Mouse (Mus musculus) midbrain, postnatal 0 days (tissue): Measurements from ENCODE around the gene Gm21969. TPM values are rescaled to one million over a fixed set of nuclear protein-coding genes. Genes with fewer than 3 reads are reported as not detected.
A peak's percentile ranks its signal among the peaks of the same experiment; 100 is the strongest.

ENCODE experiments used
- ATAC-seq: fragments of 200-750 bp; cut with Nextera tagmentation; 2 replicates; pipeline ENCODE4 v1.8.0; 2017; ENCODE audit warnings: moderate number of reproducible peaks, mild to moderate bottlenecking, moderate TSS enrichment, moderate library complexity; ENCODE audit not compliant: low FRiP score
- DNase-seq: peaks from one replicate; pipeline ENCODE4 v3.0.0-alpha.2; 2015; ENCODE audit warnings: low spot score
- H3K27ac ChIP-seq: fragments of 300-500 bp; sonication (generic); 2 replicates; pipeline ENCODE4 v1.5.1; 2014; ENCODE audit warnings: low read depth, mild to moderate bottlenecking, low read length, mixed read lengths
- H3K27me3 ChIP-seq: fragments of 300-500 bp; sonication (generic); 2 replicates; pipeline ENCODE4 v1.6.1; 2014; ENCODE audit warnings: low read length, control low read depth, mixed read lengths; ENCODE audit not compliant: insufficient read depth
- H3K36me3 ChIP-seq: fragments of 300-500 bp; sonication (generic); 2 replicates; pipeline ENCODE4 v1.6.1; 2014; ENCODE audit warnings: low read length, control low read depth, mixed read lengths; ENCODE audit not compliant: insufficient read depth
- H3K4me1 ChIP-seq: fragments of 300-500 bp; sonication (generic); 2 replicates; pipeline ENCODE4 v1.6.1; 2014; ENCODE audit warnings: mild to moderate bottlenecking, control low read depth, antibody characterized with exemption, low read length, mixed read lengths; ENCODE audit not compliant: insufficient read depth
- H3K4me2 ChIP-seq: fragments of 300-500 bp; sonication (generic); 2 replicates; pipeline ENCODE4 v1.6.1; 2014; ENCODE audit warnings: low read depth, mild to moderate bottlenecking, low read length, mixed read lengths; ENCODE audit not compliant: poor library complexity, severe bottlenecking
- H3K4me3 ChIP-seq: fragments of 300-500 bp; sonication (generic); 2 replicates; pipeline ENCODE4 v1.5.1; 2014; ENCODE audit warnings: low read depth, mild to moderate bottlenecking, low read length, moderate library complexity
- H3K9ac ChIP-seq: fragments of 300-500 bp; sonication (generic); replicated peaks from 2 replicates; pipeline ENCODE4 v1.6.1; 2014; ENCODE audit warnings: mild to moderate bottlenecking, low read length, moderate library complexity, mixed read lengths; ENCODE audit not compliant: poor library complexity, severe bottlenecking
- H3K9me3 ChIP-seq: fragments of 300-500 bp; sonication (generic); 2 replicates; pipeline ENCODE4 v1.6.1; 2016; ENCODE audit warnings: low read length, control low read depth
- CTCF ChIP-seq: IDR thresholded peaks from 2 replicates; pipeline ENCODE4 v1.5.1; 2016; ENCODE audit warnings: antibody characterized with exemption, mild to moderate bottlenecking
- WGBS: fragments of 180-500 bp; shearing (Covaris S2); extraction: QIAGEN DNeasy Blood & Tissue Kit; methylation state at CpG from one replicate; pipeline ENCODE4 v1.1.7; 2014; 5-methylcytosine and 5-hydroxymethylcytosine counted together
- polyA plus RNA-seq: library from polyadenylated mRNA; unstranded; fragments of >200 nt; fragmentation: Nextera tagmentation; extraction: Ambion mirVana; gene quantifications from 2 replicates; pipeline ENCODE4 v1.2.1, GENCODE M21; 2015
- total RNA-seq: library from RNA; depleted of rRNA; stranded (reverse); fragments of >200 nt; gene quantifications from 2 replicates; pipeline ENCODE4 v1.2.3, GENCODE M21; 2014

The Gm21969 gene
- total and polyA plus RNA-seq, 2 experiments from 2014 or later: not detected

DNA sequence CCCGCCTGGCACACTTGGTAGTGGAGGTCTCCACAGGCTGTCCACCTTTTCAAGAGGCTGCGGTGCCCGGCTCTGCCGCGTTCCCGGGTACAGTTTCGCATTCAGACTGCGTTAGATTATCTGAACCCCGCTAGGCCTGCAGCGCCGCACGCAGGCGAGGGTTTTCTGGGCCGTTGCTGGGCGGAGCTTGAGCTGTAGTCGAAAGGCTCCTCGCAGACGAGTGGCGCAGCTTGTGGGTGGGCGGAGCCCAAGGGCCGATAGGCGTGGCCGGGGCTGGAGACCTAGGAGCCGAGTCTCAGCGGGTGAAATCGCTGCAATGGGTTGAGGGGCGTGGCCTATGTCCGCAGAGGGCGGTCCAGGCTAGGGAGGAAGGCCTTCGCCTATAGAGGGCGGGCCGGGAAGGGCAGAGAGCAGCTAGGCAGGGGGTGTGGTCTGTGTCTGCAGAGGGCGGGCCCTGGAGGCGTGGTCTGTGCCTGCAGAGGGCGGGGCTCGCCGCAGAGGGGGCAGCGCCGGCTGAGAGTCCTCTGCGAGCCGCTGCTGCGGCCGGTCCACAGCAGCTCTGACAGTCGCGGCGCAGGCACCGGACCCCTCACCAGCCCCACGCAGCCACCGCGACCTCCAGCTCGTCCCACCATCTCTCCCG is 28.7 kb upstream of the Gm21969 start:
- under 1% methylated on average over 47 of the region's 52 CpGs for WGBS
- H3K36me3 ChIP-seq: no peaks in the 10 kb centered on the region
- H3K4me1 ChIP-seq: peaks cover 25% of the 10 kb centered on the region; the same call in 1 of the 2 replicates
- peak overlapping the region; percentile 95 for H3K4me3 ChIP-seq
- no peaks in the 10 kb centered on the region for H3K9me3 ChIP-seq
- peak overlapping the region; percentile 96 for H3K9ac ChIP-seq
- DNase-seq: peak; percentile 99
- no peaks in the 10 kb centered on the region for H3K27me3 ChIP-seq
- TF ChIP-seq CTCF: peak; percentile 76
- H3K4me2 ChIP-seq: peak overlapping the region; percentile 91
- peak; percentile 95 for ATAC-seq
- H3K27ac ChIP-seq: peak overlapping the region; percentile 91

DNA sequence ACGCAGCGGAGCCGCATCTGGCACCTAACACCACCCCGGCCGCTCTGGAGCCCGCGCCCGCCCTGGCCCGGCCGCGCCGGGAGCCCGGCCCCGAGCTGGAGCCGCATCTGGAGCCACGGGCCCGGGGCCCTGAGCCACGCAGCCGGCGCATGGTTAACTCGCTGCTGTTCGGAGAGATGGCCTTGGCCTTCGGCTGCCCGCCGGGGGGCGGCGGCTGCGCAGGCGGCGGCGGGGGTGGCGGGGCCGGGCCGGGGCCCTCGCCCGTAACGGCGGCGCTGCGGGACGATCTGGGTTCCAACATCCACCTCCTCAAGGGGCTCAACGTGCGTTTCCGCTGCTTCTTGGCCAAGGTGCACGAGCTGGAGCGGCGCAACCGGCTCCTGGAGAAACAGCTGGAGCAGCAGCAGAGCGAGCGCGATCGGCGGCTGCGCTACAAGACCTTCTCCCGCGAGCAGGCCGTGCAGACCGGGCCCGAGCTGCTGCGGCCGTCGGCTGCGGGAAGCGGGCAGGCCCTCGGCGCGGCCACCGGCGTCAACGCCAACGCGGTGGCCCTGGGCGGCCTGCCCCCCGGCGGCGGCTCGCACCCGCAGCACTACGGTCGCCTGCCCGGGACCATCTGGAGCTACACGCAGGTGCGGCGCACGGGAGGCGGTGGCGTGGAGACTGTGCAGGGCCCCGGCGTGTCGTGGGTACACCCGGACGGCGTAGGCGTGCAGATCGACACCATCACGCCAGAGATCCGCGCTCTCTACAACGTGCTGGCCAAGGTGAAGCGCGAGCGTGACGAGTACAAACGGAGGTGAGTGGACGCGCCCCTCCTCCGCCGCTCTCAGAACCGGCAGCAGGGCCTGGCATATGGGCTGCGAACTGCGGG is 27.9 kb upstream of the Gm21969 start:
- Histone ChIP-seq H3K27me3 (no peaks in the 10 kb centered on the region), H3K27ac (peak overlapping the region; percentile 91), H3K9me3 (no peaks in the 10 kb centered on the region), H3K9ac (peak overlapping the region; percentile 96), H3K4me1 (peaks cover 27% of the 10 kb centered on the region), H3K4me3 (peak overlapping the region; percentile 95), H3K36me3 (no peaks in the 10 kb centered on the region), H3K4me2 (peak overlapping the region; percentile 91)
- ATAC-seq: peak; percentile 65
- 0 out of 2 replicates have a peak, but pooled peaks have one; percentile 8 for TF ChIP-seq CTCF
- under 1% methylated on average over 84 of the region's 111 CpGs for WGBS
- DNase-seq: peak; percentile 59

DNA sequence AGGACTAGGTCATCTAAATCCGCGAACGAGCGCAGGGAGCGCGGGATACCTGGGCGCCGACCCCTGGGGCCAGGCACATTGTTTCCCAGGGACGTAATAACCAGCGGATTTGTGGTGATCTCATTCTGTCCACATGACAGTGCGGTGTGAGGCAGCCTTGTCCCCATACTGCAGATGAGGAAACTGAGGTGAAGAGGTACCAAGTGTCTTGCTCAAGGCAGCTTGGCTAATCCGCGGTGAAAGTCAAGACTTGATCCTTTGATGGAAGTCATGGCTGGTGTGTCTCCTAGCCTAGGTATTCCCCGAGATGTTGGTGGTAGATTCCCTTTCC is 27.3 kb upstream of the Gm21969 start:
- H3K27ac ChIP-seq: peak overlapping the region; percentile 91
- peak overlapping the region; percentile 95 for H3K4me3 ChIP-seq
- H3K36me3 ChIP-seq: no peaks in the 10 kb centered on the region
- no peak for ATAC-seq
- peaks cover 32% of the 10 kb centered on the region for H3K4me1 ChIP-seq
- TF ChIP-seq CTCF: no peak
- H3K9me3 ChIP-seq: no peaks in the 10 kb centered on the region
- WGBS: 9% methylated on average over 14 of the region's 14 CpGs
- H3K4me2 ChIP-seq: peak overlapping the region; percentile 91
- no peak for DNase-seq
- H3K27me3 ChIP-seq: no peaks in the 10 kb centered on the region
- peak overlapping the region; percentile 96 for H3K9ac ChIP-seq

DNA sequence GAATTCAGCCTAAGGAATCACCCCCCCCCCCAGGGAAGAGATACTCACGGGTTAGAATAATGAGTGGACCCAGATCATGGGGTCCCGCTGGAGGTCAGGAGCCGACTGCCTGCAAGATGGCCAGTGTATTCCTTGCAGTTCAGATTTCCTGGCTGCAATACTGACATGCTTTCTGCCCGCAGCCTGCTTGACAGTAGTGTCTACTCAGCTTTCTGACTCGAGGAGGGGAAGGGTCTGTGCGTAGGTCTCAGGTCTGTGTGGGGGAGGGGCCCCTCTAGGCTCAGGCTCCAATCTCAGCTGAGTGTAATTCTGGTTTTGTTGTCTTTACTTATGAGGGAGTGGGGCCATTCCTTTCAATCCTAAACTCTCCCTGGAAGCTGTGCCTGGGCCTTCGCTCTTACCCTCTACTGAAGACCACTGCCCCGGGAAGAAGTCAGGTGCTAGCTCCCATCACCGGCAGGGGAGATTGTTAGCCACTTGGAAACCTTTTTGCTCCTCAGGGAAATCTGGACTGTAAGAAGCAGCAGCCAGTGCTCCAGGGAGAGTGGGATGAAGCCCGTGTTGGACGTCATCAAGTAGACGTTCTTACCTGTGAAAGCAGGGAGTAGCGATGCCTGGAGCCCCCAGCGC is 26.6 kb upstream of the Gm21969 start:
- H3K27me3 ChIP-seq: no peaks in the 10 kb centered on the region
- no peak for TF ChIP-seq CTCF
- peak overlapping the region; percentile 95 for H3K4me3 ChIP-seq
- no peak for ATAC-seq
- H3K4me1 ChIP-seq: peaks cover 39% of the 10 kb centered on the region
- H3K9ac ChIP-seq: peak overlapping the region; percentile 96; the same call in 1 of the 2 replicates
- no peaks in the 10 kb centered on the region for H3K9me3 ChIP-seq
- H3K36me3 ChIP-seq: no peaks in the 10 kb centered on the region
- no peak for DNase-seq
- 49% methylated on average over 14 of the region's 14 CpGs for WGBS
- H3K4me2 ChIP-seq: peak overlapping the region; percentile 91
- no peak overlapping the region for H3K27ac ChIP-seq

DNA sequence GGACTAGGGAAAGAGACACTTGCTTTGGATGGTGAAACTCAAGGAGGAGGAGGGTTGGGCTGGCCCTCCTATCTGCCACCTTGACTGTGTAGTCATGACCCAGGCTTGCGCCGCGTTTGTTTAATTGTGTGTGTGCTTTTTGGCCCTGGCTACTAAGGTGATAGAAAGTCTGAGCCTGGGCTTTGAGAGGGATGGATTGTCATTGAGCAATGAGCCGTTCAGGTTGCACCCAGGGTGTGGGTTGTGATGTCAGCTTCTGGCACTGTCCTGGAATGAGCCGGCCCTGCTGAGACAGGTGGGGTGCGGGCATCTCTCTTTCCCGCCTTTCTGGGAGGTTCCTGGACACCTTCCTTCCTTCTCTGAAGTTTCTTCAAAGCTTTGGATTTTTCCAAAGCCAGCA is 26.0 kb upstream of the Gm21969 start:
- DNase-seq (no peak), ATAC-seq (no peak)
- no peak overlapping the region for H3K9ac ChIP-seq
- H3K4me2 ChIP-seq: peak overlapping the region; percentile 91
- no peaks in the 10 kb centered on the region for H3K9me3 ChIP-seq
- H3K4me1 ChIP-seq: peaks cover 41% of the 10 kb centered on the region
- TF ChIP-seq CTCF: no peak
- H3K27me3 ChIP-seq: no peaks in the 10 kb centered on the region
- peak overlapping the region; percentile 95 for H3K4me3 ChIP-seq
- H3K36me3 ChIP-seq: no peaks in the 10 kb centered on the region
- no peak overlapping the region for H3K27ac ChIP-seq
- WGBS: 87% methylated on average over 7 of the region's 7 CpGs
